Mouse (Mus musculus) heart, embryonic 11.5 days (tissue): ENCODE results near the gene Idua. TPM values are rescaled to one million over a fixed set of nuclear protein-coding genes. Genes with fewer than 3 reads are reported as not detected.

Experiments
- ATAC-seq: fragments of 200-750 bp; cut with Nextera tagmentation; replicated peaks from 2 replicates; pipeline ENCODE4 v1.8.0; 2017; ENCODE audit warnings: moderate library complexity; ENCODE audit not compliant: insufficient number of reproducible peaks, low FRiP score, low TSS enrichment
- H3K27ac ChIP-seq: fragments of 300-500 bp; sonication (generic); 2 replicates; pipeline ENCODE4 v1.5.1; 2014; ENCODE audit warnings: mild to moderate bottlenecking, low read depth, low read length
- H3K27me3 ChIP-seq: fragments of 300-500 bp; sonication (generic); 2 replicates; pipeline ENCODE4 v1.6.1; 2014; ENCODE audit warnings: mild to moderate bottlenecking, low read length, mixed read lengths; ENCODE audit not compliant: control insufficient read depth, insufficient read depth
- H3K36me3 ChIP-seq: fragments of 300-500 bp; sonication (generic); 2 replicates; pipeline ENCODE4 v1.6.1; 2014; ENCODE audit warnings: mild to moderate bottlenecking, low read length, moderate library complexity, mixed read lengths; ENCODE audit not compliant: control insufficient read depth, insufficient read depth
- H3K4me1 ChIP-seq: fragments of 300-500 bp; sonication (generic); 2 replicates; pipeline ENCODE4 v1.6.1; 2014; ENCODE audit warnings: low read length; ENCODE audit not compliant: control insufficient read depth, insufficient read depth
- H3K4me2 ChIP-seq: fragments of 300-500 bp; sonication (generic); 2 replicates; pipeline ENCODE4 v1.6.1; 2014; ENCODE audit warnings: mild to moderate bottlenecking, moderate library complexity
- H3K4me3 ChIP-seq: fragments of 300-500 bp; sonication (generic); 2 replicates; pipeline ENCODE4 v1.5.1; 2014; ENCODE audit warnings: low read depth, low read length
- H3K9ac ChIP-seq: fragments of 300-500 bp; sonication (generic); 2 replicates; pipeline ENCODE4 v1.6.1; 2014; ENCODE audit warnings: mild to moderate bottlenecking, low read depth, low read length, moderate library complexity
- H3K9me3 ChIP-seq: fragments of 300-500 bp; sonication (generic); replicated peaks from 2 replicates; pipeline ENCODE4 v1.6.1; 2016; ENCODE audit warnings: low read length; ENCODE audit not compliant: control insufficient read depth
- WGBS: fragments of 180-500 bp; shearing (Covaris S2); extraction: QIAGEN DNeasy Blood & Tissue Kit; methylation state at CpG from one replicate; pipeline ENCODE4 v1.1.7; 2014; ENCODE audit not compliant: insufficient replicate concordance; 5-methylcytosine and 5-hydroxymethylcytosine counted together
- polyA plus RNA-seq: library from polyadenylated mRNA; unstranded; fragments of >200 nt; fragmentation: Nextera tagmentation; extraction: Ambion mirVana; gene quantifications from 2 replicates; pipeline ENCODE4 v1.2.1, GENCODE M21; 2014

Idua gene
- polyA plus RNA-seq, 1 experiment from 2014 or later, result 14.4 TPM

- Histone ChIP-seq H3K4me2 (no peak overlapping the region), H3K27ac (no peak overlapping the region), H3K36me3 (0 out of 2 replicates have a peak, but pooled peaks cover under 1% of the 10 kb centered on the region), H3K4me1 (peaks cover 16% of the 10 kb centered on the region; the same call in 1 of the 2 replicates), H3K9ac (no peak overlapping the region), H3K4me3 (no peak overlapping the region), H3K27me3 (no peaks in the 10 kb centered on the region; the same call in 1 of the 2 replicates), H3K9me3 (no peaks in the 10 kb centered on the region)
- 77% methylated on average over 2 of the region's 2 CpGs for WGBS
- no peak for ATAC-seq
Measured at GRCm38 (mm10) chr5:108713096-108713495, 53.0 kb downstream of the Idua start.

- Histone ChIP-seq H3K4me1 (peaks cover 14% of the 10 kb centered on the region; the same call in 1 of the 2 replicates), H3K36me3 (no peaks in the 10 kb centered on the region), H3K4me3 (no peak overlapping the region), H3K4me2 (no peak overlapping the region), H3K9me3 (no peaks in the 10 kb centered on the region), H3K9ac (no peak overlapping the region), H3K27me3 (no peaks in the 10 kb centered on the region; the same call in 1 of the 2 replicates), H3K27ac (peak overlapping the region; percentile 50; the same call in 1 of the 2 replicates)
- no peak for ATAC-seq
Measured at GRCm38 (mm10) chr5:108713691-108714090, 53.6 kb downstream of the Idua start.

GRCm38 (mm10) chr5:108714149-108714548 lies 54.0 kb downstream of the Idua start:
- H3K4me2 ChIP-seq, result no peak overlapping the region
- peaks cover 14% of the 10 kb centered on the region; the same call in 1 of the 2 replicates for H3K4me1 ChIP-seq
- ATAC-seq, result no peak
- no peaks in the 10 kb centered on the region; the same call in 1 of the 2 replicates for H3K27me3 ChIP-seq
- no peaks in the 10 kb centered on the region for H3K9me3 ChIP-seq
- 66% methylated on average over 6 of the region's 6 CpGs for WGBS
- H3K4me3 ChIP-seq, result no peak overlapping the region
- no peaks in the 10 kb centered on the region for H3K36me3 ChIP-seq
- no peak overlapping the region for H3K9ac ChIP-seq
- peak overlapping the region; percentile 50; the same call in 1 of the 2 replicates for H3K27ac ChIP-seq

DNA sequence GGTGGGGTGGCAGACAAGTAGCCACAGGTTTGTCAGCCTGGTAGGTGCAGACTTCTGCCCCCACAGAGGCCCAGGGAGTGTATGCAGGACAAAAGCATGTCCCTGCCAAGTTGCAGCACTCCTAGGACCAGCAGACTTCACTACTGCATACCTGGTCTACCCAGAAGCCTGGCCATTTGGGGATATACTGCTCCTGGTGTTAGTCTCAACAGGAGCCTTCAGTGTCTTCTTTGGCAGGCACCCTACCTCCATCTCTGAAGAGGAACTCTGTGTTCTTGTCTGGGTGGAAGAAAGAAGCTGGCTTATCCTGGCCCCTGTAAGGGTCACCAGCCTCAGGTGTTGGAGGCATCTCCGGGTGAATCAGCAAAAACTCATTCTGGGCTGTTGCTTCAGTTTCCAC lies 55.8 kb downstream of the Idua start:
- Histone ChIP-seq H3K4me1 (peaks cover 17% of the 10 kb centered on the region; the same call in 1 of the 2 replicates), H3K36me3 (no peaks in the 10 kb centered on the region), H3K27me3 (no peaks in the 10 kb centered on the region; the same call in 1 of the 2 replicates), H3K9me3 (no peaks in the 10 kb centered on the region), H3K4me3 (no peak overlapping the region), H3K9ac (0 out of 2 replicates have a peak overlapping the region, but pooled peaks have one; percentile 5), H3K27ac (no peak overlapping the region), H3K4me2 (no peak overlapping the region)
- ATAC-seq, result no peak
- 71% methylated on average over 1 of the region's 1 CpGs for WGBS

- Histone ChIP-seq H3K36me3 (no peaks in the 10 kb centered on the region), H3K9ac (no peak overlapping the region)
- 39% methylated on average over 4 of the region's 4 CpGs for WGBS
Measured at GRCm38 (mm10) chr5:108718051-108718450, 57.9 kb downstream of the Idua start.

DNA sequence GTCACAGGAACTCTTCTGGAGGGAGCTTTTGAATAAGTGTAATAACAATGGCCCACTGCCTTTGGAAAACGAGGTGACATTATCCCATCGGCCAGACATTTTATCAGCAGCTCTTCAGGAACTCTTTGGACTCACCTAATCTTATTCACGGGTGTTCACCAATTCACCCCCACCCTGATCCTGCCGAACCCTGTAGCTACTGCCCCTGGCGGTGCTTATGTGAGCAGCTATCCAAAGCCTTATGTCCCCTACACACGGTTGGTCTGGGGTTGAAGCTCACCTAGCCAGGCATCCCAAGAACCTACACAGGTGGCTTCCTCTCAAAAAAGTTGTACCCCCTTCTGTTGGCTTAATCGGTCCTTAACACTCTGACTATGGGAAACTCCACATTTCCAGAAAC lies 59.6 kb downstream of the Idua start:
- no peak overlapping the region for H3K4me2 ChIP-seq
- H3K27ac ChIP-seq, result no peak overlapping the region
- no peaks in the 10 kb centered on the region for H3K9me3 ChIP-seq
- ATAC-seq, result no peak
- H3K27me3 ChIP-seq, result no peaks in the 10 kb centered on the region
- peaks cover 9% of the 10 kb centered on the region; the same call in 1 of the 2 replicates for H3K4me1 ChIP-seq
- no peaks in the 10 kb centered on the region for H3K36me3 ChIP-seq
- 50% methylated on average over 7 of the region's 7 CpGs for WGBS
- no peak overlapping the region for H3K9ac ChIP-seq
- no peak overlapping the region for H3K4me3 ChIP-seq

More at GRCm38 (mm10) chr5:108718051-108718450, 57.9 kb downstream of the Idua start:
- peaks cover 17% of the 10 kb centered on the region; the same call in 1 of the 2 replicates for H3K4me1 ChIP-seq
- H3K27me3 ChIP-seq, result no peaks in the 10 kb centered on the region; the same call in 1 of the 2 replicates
- H3K4me3 ChIP-seq, result no peak overlapping the region
- H3K27ac ChIP-seq, result no peak overlapping the region
- H3K4me2 ChIP-seq, result no peak overlapping the region
- no peak for ATAC-seq
- H3K9me3 ChIP-seq, result no peaks in the 10 kb centered on the region

- 0 out of 2 replicates have a peak, but pooled peaks cover 3% of the 10 kb centered on the region for H3K4me1 ChIP-seq
- no peak overlapping the region for H3K9ac ChIP-seq
- H3K27ac ChIP-seq, result no peak overlapping the region
- H3K27me3 ChIP-seq, result no peaks in the 10 kb centered on the region
- no peak overlapping the region for H3K4me2 ChIP-seq
- no peaks in the 10 kb centered on the region for H3K36me3 ChIP-seq
- H3K4me3 ChIP-seq, result no peak overlapping the region
- no peaks in the 10 kb centered on the region for H3K9me3 ChIP-seq
- no peak for ATAC-seq
- 40% methylated on average over 2 of the region's 2 CpGs for WGBS
Measured at GRCm38 (mm10) chr5:108724006-108724405, 63.9 kb downstream of the Idua start.

- H3K4me1 ChIP-seq, result no peaks in the 10 kb centered on the region
- no peaks in the 10 kb centered on the region for H3K36me3 ChIP-seq
- peak; percentile 78 for ATAC-seq
- H3K4me2 ChIP-seq, result no peak overlapping the region
- 24% methylated on average over 5 of the region's 5 CpGs for WGBS
- no peaks in the 10 kb centered on the region for H3K27me3 ChIP-seq
- no peak overlapping the region for H3K27ac ChIP-seq
- no peak overlapping the region for H3K4me3 ChIP-seq
- H3K9ac ChIP-seq, result no peak overlapping the region
- no peaks in the 10 kb centered on the region for H3K9me3 ChIP-seq
Measured at GRCm38 (mm10) chr5:108726557-108727248, 66.6 kb downstream of the Idua start.

DNA sequence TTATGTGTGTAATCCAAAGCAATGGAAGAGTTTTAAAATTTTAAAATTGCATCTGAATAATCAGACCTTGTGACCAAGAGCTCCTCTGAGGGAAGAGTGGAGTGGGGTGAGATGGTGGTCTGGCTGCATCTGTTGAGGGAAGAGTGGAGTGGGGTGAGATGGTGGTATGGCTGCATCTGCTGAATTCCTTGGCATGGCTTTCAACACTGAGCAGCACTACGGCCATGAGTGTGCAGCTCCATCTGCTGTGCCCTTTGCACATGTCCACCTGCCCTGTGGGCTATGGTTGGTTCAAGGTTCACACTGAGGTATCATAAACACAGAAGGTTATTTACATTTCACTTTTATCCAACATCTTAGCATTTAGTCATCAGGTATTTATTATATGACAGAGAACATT lies 67.3 kb downstream of the Idua start:
- no peaks in the 10 kb centered on the region for H3K9me3 ChIP-seq
- no peak for ATAC-seq
- H3K36me3 ChIP-seq, result no peaks in the 10 kb centered on the region
- H3K9ac ChIP-seq, result no peak overlapping the region
- no peaks in the 10 kb centered on the region for H3K27me3 ChIP-seq
- H3K4me1 ChIP-seq, result no peaks in the 10 kb centered on the region
- no peak overlapping the region for H3K4me3 ChIP-seq
- no peak overlapping the region for H3K4me2 ChIP-seq
- no peak overlapping the region for H3K27ac ChIP-seq
- WGBS, result 88% methylated on average over 1 of the region's 1 CpGs
